Mouse (Mus musculus): Measurements from ENCODE around the gene Zdhhc4.

GRCm38 (mm10) chr5:143293404-143293803 is 35.7 kb downstream of the Zdhhc4 start, which contains the start of gene Zfp853:
- TF ChIP-seq EP300 (IDR thresholded peaks at IDR 0.05; ENCODE audit: low read depth): no peak
- TF ChIP-seq CTCF (IDR thresholded peaks at IDR 0.05; ENCODE audit: low read depth): no peak

All from liver, embryonic 14.5 days (tissue).